Mouse (Mus musculus): ENCODE results near the gene Apba2. TPM values are rescaled to one million over a fixed set of nuclear protein-coding genes. Genes with fewer than 3 reads are reported as not detected.
A peak's percentile ranks its signal among the peaks of the same experiment; 100 is the strongest.

Gene Apba2
- not detected for polyA plus RNA-seq (2021)

GRCm38 (mm10) chr7:64501536-64502270 lies at the start of gene Apba2:
Gene Apba2, plus strand, starts transcription at chr7:64501706.
- H3K27me3 ChIP-seq: peaks cover 15% of the 10 kb centered on the region
- no peak for ATAC-seq
- in situ Hi-C loops (cut with MboI; ENCODE audit: low pct_unique_long_range_greater_than_20kb): no loop called here
- CTCF ChIA-PET: no interaction called here
- POLR2A ChIA-PET: no interaction called here
- TF ChIP-seq CTCF (IDR thresholded peaks at IDR 0.05): no peak
- DNase-seq (ENCODE audit: low read depth, low spot score): no peak

GRCm38 (mm10) chr7:64451861-64452382 lies 49.6 kb upstream of the Apba2 start:
- H3K27me3 ChIP-seq: peaks cover 5% of the 10 kb centered on the region
- no peak for ATAC-seq
- in situ Hi-C loops (cut with MboI; ENCODE audit: low pct_unique_long_range_greater_than_20kb): no loop called here
- ChIA-PET POLR2A (no interaction called here), CTCF (no interaction called here)
- TF ChIP-seq CTCF (IDR thresholded peaks at IDR 0.05): no peak
- no peak for DNase-seq (ENCODE audit: low read depth, low spot score)

GRCm38 (mm10) chr7:64452471-64453222 lies 48.9 kb upstream of the Apba2 start:
- no peak for DNase-seq (ENCODE audit: low read depth, low spot score)
- in situ Hi-C loops (cut with MboI; ENCODE audit: low pct_unique_long_range_greater_than_20kb): no loop called here
- ChIA-PET POLR2A (no interaction called here), CTCF (no interaction called here)
- peaks cover 7% of the 10 kb centered on the region for H3K27me3 ChIP-seq
- no peak for TF ChIP-seq CTCF (IDR thresholded peaks at IDR 0.05)
- ATAC-seq: no peak

GRCm38 (mm10) chr7:64456176-64456575 lies 45.3 kb upstream of the Apba2 start:
- no peak for TF ChIP-seq CTCF (IDR thresholded peaks at IDR 0.05)

GRCm38 (mm10) chr7:64456676-64457075 lies 44.8 kb upstream of the Apba2 start:
- H3K27me3 ChIP-seq: peaks cover 5% of the 10 kb centered on the region
- no peak for TF ChIP-seq CTCF (IDR thresholded peaks at IDR 0.05)
- in situ Hi-C loops (cut with MboI; ENCODE audit: low pct_unique_long_range_greater_than_20kb): no loop called here
- ATAC-seq (no peak), DNase-seq (ENCODE audit: low read depth, low spot score) (no peak)
- ChIA-PET CTCF (no interaction called here), POLR2A (interaction anchor here (0.6 kb wide), 1 partner anchor 415 kb away, joined by 5 read pairs; no protein-coding TSS in a partner anchor)

More at GRCm38 (mm10) chr7:64456176-64456575, 45.3 kb upstream of the Apba2 start:
- DNase-seq (ENCODE audit: low read depth, low spot score) (no peak), ATAC-seq (no peak)
- in situ Hi-C loops (cut with MboI; ENCODE audit: low pct_unique_long_range_greater_than_20kb): no loop called here
- H3K27me3 ChIP-seq: peaks cover 6% of the 10 kb centered on the region
- POLR2A ChIA-PET: no interaction called here
- CTCF ChIA-PET: interaction anchor here (1.0 kb wide), 1 partner anchor 9 kb away, joined by 3 read pairs; no protein-coding TSS in a partner anchor

- ATAC-seq (no peak), DNase-seq (ENCODE audit: low read depth, low spot score) (no peak)
- peaks cover 5% of the 10 kb centered on the region for H3K27me3 ChIP-seq
- CTCF ChIA-PET: interaction anchor here (1.0 kb wide), 1 partner anchor 107 kb away, joined by 3 read pairs; no protein-coding TSS in a partner anchor
- in situ Hi-C loops (cut with MboI; ENCODE audit: low pct_unique_long_range_greater_than_20kb): no loop called here
- TF ChIP-seq CTCF (IDR thresholded peaks at IDR 0.05): no peak
- POLR2A ChIA-PET: no interaction called here
Observed at GRCm38 (mm10) chr7:64457811-64458210, 43.7 kb upstream of the Apba2 start.

GRCm38 (mm10) chr7:64497438-64497837 lies 4.1 kb upstream of the Apba2 start:
- in situ Hi-C loops (cut with MboI; ENCODE audit: low pct_unique_long_range_greater_than_20kb): no loop called here
- POLR2A ChIA-PET: no interaction called here
- ATAC-seq (no peak), DNase-seq (ENCODE audit: low read depth, low spot score) (no peak)
- H3K27me3 ChIP-seq: peaks cover 3% of the 10 kb centered on the region
- CTCF ChIA-PET: no interaction called here
- peak; percentile 63 for TF ChIP-seq CTCF (IDR thresholded peaks at IDR 0.05)

GRCm38 (mm10) chr7:64502271-64503180 lies 1.0 kb downstream of the Apba2 start:
- TF ChIP-seq CTCF (IDR thresholded peaks at IDR 0.05): no peak
- ATAC-seq: no peak
- H3K27me3 ChIP-seq: peaks cover 15% of the 10 kb centered on the region
- CTCF ChIA-PET: no interaction called here
- in situ Hi-C loops (cut with MboI; ENCODE audit: low pct_unique_long_range_greater_than_20kb): no loop called here
- POLR2A ChIA-PET: no interaction called here
- no peak for DNase-seq (ENCODE audit: low read depth, low spot score)

- DNase-seq (ENCODE audit: low read depth, low spot score) (no peak), ATAC-seq (no peak)
- no peak for TF ChIP-seq CTCF (IDR thresholded peaks at IDR 0.05)
- in situ Hi-C loops (cut with MboI; ENCODE audit: low pct_unique_long_range_greater_than_20kb): no loop called here
- peaks cover 15% of the 10 kb centered on the region for H3K27me3 ChIP-seq
- ChIA-PET POLR2A (no interaction called here), CTCF (interaction anchor here (0.7 kb wide), 1 partner anchor 41 kb away, joined by 3 read pairs; no protein-coding TSS in a partner anchor)
Observed at GRCm38 (mm10) chr7:64503641-64504040, 2.1 kb downstream of the Apba2 start.

GRCm38 (mm10) chr7:64504691-64505231 lies 3.3 kb downstream of the Apba2 start:
- no peak for DNase-seq (ENCODE audit: low read depth, low spot score)

More at GRCm38 (mm10) chr7:64504691-64505231, 3.3 kb downstream of the Apba2 start:
- ChIA-PET POLR2A (no interaction called here), CTCF (no interaction called here)
- in situ Hi-C loops (cut with MboI; ENCODE audit: low pct_unique_long_range_greater_than_20kb): no loop called here
- no peak for TF ChIP-seq CTCF (IDR thresholded peaks at IDR 0.05)
- ATAC-seq: no peak
- peaks cover 15% of the 10 kb centered on the region for H3K27me3 ChIP-seq

Measured in Patski (cell line).